Mouse (Mus musculus) CH12.LX (cell line): ENCODE measurements around the gene Synj2. TPM values are rescaled to one million over a fixed set of nuclear protein-coding genes. Genes with fewer than 3 reads are reported as not detected.

Experiments
- DNase-seq: peaks from one replicate; pipeline ENCODE4 v3.0.0-alpha.2; 2013; ENCODE audit errors: extremely low read depth
- H3K27ac ChIP-seq: 2 replicates; pipeline ENCODE4 v1.5.1; 2012; ENCODE audit warnings: low read depth, mild to moderate bottlenecking, control low read depth, moderate library complexity; ENCODE audit not compliant: insufficient read depth
- H3K27me3 ChIP-seq: replicated peaks from 2 replicates; pipeline ENCODE3; 2012; ENCODE audit warnings: inconsistent platforms
- H3K36me3 ChIP-seq, 2 experiments: replicated peaks in 1 of 2; 2 replicates each; pipeline versions ENCODE3 to v1.6.1; 2012; ENCODE audit warnings: inconsistent platforms in 1 of 2, low read length in 1 of 2, mild to moderate bottlenecking in 1 of 2, mixed read lengths in 1 of 2, moderate library complexity in 1 of 2; ENCODE audit not compliant: control insufficient read depth in 1 of 2, insufficient read depth in 1 of 2
- H3K4me1 ChIP-seq, 2 experiments: 2 replicates each; pipeline ENCODE4 v1.6.1; 2012; ENCODE audit warnings: inconsistent platforms in 1 of 2, moderate library complexity in 1 of 2; ENCODE audit not compliant: insufficient read depth in 2 of 2, control insufficient read depth in 1 of 2
- H3K4me2 ChIP-seq: 2 replicates; pipeline ENCODE4 v1.6.1; 2012; ENCODE audit warnings: low read depth, mild to moderate bottlenecking, control low read depth; ENCODE audit not compliant: poor library complexity, insufficient read depth, severe bottlenecking
- H3K4me3 ChIP-seq, 3 experiments: fragments of 150-350 bp in 1 of 3; sonication (generic) in 1 of 3; replicated peaks in 1 of 3; 2 replicates each; pipeline versions ENCODE3 to v1.5.1; 2011 to 2012; ENCODE audit warnings: low read depth in 2 of 3, low read length in 2 of 3, mild to moderate bottlenecking in 2 of 3, moderate library complexity in 2 of 3, control low read depth in 1 of 3, improper control_type of control experiment in 1 of 3, inconsistent platforms in 1 of 3, mixed read lengths in 1 of 3; ENCODE audit not compliant: poor library complexity in 1 of 3
- H3K79me2 ChIP-seq: replicated peaks from 2 replicates; pipeline ENCODE4 v1.6.1; 2012; ENCODE audit warnings: mild to moderate bottlenecking, moderate library complexity; ENCODE audit not compliant: control insufficient read depth, poor library complexity, insufficient read depth, severe bottlenecking; ENCODE audit errors: extremely low read depth
- H3K9ac ChIP-seq: 2 replicates; pipeline ENCODE4 v1.6.1; 2012; ENCODE audit warnings: low read depth, mild to moderate bottlenecking, control low read depth, moderate library complexity; ENCODE audit not compliant: insufficient read depth
- H3K9me3 ChIP-seq: replicated peaks from 2 replicates; pipeline ENCODE3; 2012; ENCODE audit warnings: low read length, inconsistent platforms, mixed read lengths
- BHLHE40 ChIP-seq: IDR thresholded peaks from 2 replicates; pipeline ENCODE4 v1.6.1; 2011; ENCODE audit warnings: mild to moderate bottlenecking, low read depth, low read length, improper control_type of control experiment
- CTCF ChIP-seq, 2 experiments: IDR thresholded peaks in 1 of 2; conservative IDR thresholded peaks in 1 of 2; 2 replicates each; pipeline ENCODE4 v1.5.1; 2011 to 2012; ENCODE audit warnings: low read depth in 2 of 2, low read length in 2 of 2, improper control_type of control experiment in 1 of 2, inconsistent platforms in 1 of 2, mild to moderate bottlenecking in 1 of 2, moderate library complexity in 1 of 2
- E2F4 ChIP-seq: IDR thresholded peaks from 2 replicates; pipeline ENCODE4 v1.6.1; 2011; ENCODE audit warnings: low read depth, low read length, improper control_type of control experiment; ENCODE audit not compliant: insufficient replicate concordance
- ELF1 ChIP-seq: IDR thresholded peaks from 2 replicates; pipeline ENCODE4 v1.6.1; 2014; ENCODE audit warnings: low read depth, mild to moderate bottlenecking, inconsistent platforms, low read length, improper control_type of control experiment
- ETS1 ChIP-seq: conservative IDR thresholded peaks from 2 replicates; pipeline ENCODE4 v1.6.1; 2012; ENCODE audit warnings: low read depth, mild to moderate bottlenecking, inconsistent platforms, low read length, improper control_type of control experiment, moderate library complexity
- GABPA ChIP-seq: IDR thresholded peaks from 2 replicates; pipeline ENCODE4 v1.6.1; 2012; ENCODE audit warnings: low read depth, low read length, improper control_type of control experiment, inconsistent platforms; ENCODE audit not compliant: insufficient replicate concordance
- IRF4 ChIP-seq: IDR thresholded peaks from 2 replicates; pipeline ENCODE4 v1.6.1; 2014; ENCODE audit warnings: low read depth, mild to moderate bottlenecking, inconsistent platforms, low read length, improper control_type of control experiment
- KAT2A ChIP-seq: IDR thresholded peaks from 2 replicates; pipeline ENCODE4 v1.6.1; 2012; ENCODE audit warnings: low read length, improper control_type of control experiment, inconsistent platforms; ENCODE audit not compliant: insufficient replicate concordance
- MAX ChIP-seq: IDR thresholded peaks from 2 replicates; pipeline ENCODE4 v1.6.1; 2011; ENCODE audit warnings: low read length, improper control_type of control experiment
- MAZ ChIP-seq: IDR thresholded peaks from 2 replicates; pipeline ENCODE4 v1.6.1; 2012; ENCODE audit warnings: low read depth, mild to moderate bottlenecking, inconsistent platforms, low read length, improper control_type of control experiment, moderate library complexity
- MEF2A ChIP-seq: IDR thresholded peaks from 2 replicates; pipeline ENCODE4 v1.6.1; 2014; ENCODE audit warnings: low read depth, mild to moderate bottlenecking, inconsistent platforms, low read length, improper control_type of control experiment, borderline replicate concordance
- MXI1 ChIP-seq: IDR thresholded peaks from 2 replicates; pipeline ENCODE4 v1.6.1; 2011; ENCODE audit warnings: mild to moderate bottlenecking, low read depth, low read length, improper control_type of control experiment
- MYC ChIP-seq: IDR thresholded peaks from 2 replicates; pipeline ENCODE4 v1.6.1; 2011; ENCODE audit warnings: low read depth, mild to moderate bottlenecking, improper control_type of control experiment, low read length
- NELFE ChIP-seq: IDR thresholded peaks from 2 replicates; pipeline ENCODE4 v1.6.1; 2011; ENCODE audit warnings: low read depth, low read length, improper control_type of control experiment
- POLR2AphosphoS2 ChIP-seq: IDR thresholded peaks from 2 replicates; pipeline ENCODE4 v1.6.1; 2011; ENCODE audit warnings: low read depth, low read length, improper control_type of control experiment
- RAD21 ChIP-seq: IDR thresholded peaks from 2 replicates; pipeline ENCODE4 v1.6.1; 2011; ENCODE audit warnings: low read depth, mild to moderate bottlenecking, low read length, improper control_type of control experiment, moderate library complexity
- RCOR1 ChIP-seq: conservative IDR thresholded peaks from 2 replicates; pipeline ENCODE4 v1.6.1; 2012; ENCODE audit warnings: low read depth, mild to moderate bottlenecking, inconsistent platforms, low read length, improper control_type of control experiment
- SIN3A ChIP-seq: IDR thresholded peaks from 2 replicates; pipeline ENCODE4 v1.6.1; 2012; ENCODE audit warnings: low read length, improper control_type of control experiment, inconsistent platforms
- TBP ChIP-seq: conservative IDR thresholded peaks from 2 replicates; pipeline ENCODE4 v1.6.1; 2011; ENCODE audit warnings: low read depth, low read length, improper control_type of control experiment
- TCF12 ChIP-seq: IDR thresholded peaks from 2 replicates; pipeline ENCODE4 v1.6.1; 2014; ENCODE audit warnings: low read depth, mild to moderate bottlenecking, inconsistent platforms, low read length, improper control_type of control experiment
- UBTF ChIP-seq: IDR thresholded peaks from 2 replicates; pipeline ENCODE4 v1.6.1; 2012; ENCODE audit warnings: low read depth, mild to moderate bottlenecking, inconsistent platforms, low read length, improper control_type of control experiment, moderate library complexity
- USF1 ChIP-seq: IDR thresholded peaks from 2 replicates; pipeline ENCODE4 v1.6.1; 2014; ENCODE audit warnings: low read depth, mild to moderate bottlenecking, inconsistent platforms, low read length, improper control_type of control experiment
- USF2 ChIP-seq: conservative IDR thresholded peaks from 2 replicates; pipeline ENCODE4 v1.6.1; 2011; ENCODE audit warnings: low read depth, low read length, improper control_type of control experiment
- ZKSCAN1 ChIP-seq: IDR thresholded peaks from 2 replicates; pipeline ENCODE4 v1.6.1; 2012; ENCODE audit warnings: low read depth, inconsistent platforms, low read length, improper control_type of control experiment, borderline replicate concordance
- dilution Hi-C: fragments of 300-500 bp; cut with MboI; formaldehyde crosslinking; loops from 2 replicates; pipeline ENCODE4 v1.14.3; 2020; ENCODE audit warnings: low sequenced_read_pairs; ENCODE audit not compliant: extremely low pct_unique_long_range_greater_than_20kb, extremely low pct_ligation_motif_present
- in situ Hi-C: fragments of 300-500 bp; cut with MboI; formaldehyde crosslinking; loops from 3 replicates; pipeline ENCODE4 v1.14.3; 2019; ENCODE audit warnings: low sequenced_read_pairs, low pct_ligation_motif_present, low pct_unique_long_range_greater_than_20kb, mixed read lengths
- polyA plus RNA-seq: library from polyadenylated mRNA; unstranded; fragments of >175 nt; gene quantifications from 2 replicates; pipeline ENCODE4 v1.2.1, GENCODE M21; 2012; ENCODE audit warnings: low read depth; ENCODE audit not compliant: insufficient read length
- total RNA-seq, 2 experiments: library from RNA; depleted of rRNA; stranded (reverse); fragments of 300-350 nt in 1 of 2; fragments of >200 nt in 1 of 2; gene quantifications; 2 replicates each; pipeline ENCODE4 v1.2.3; 2012 to 2014

Synj2 gene
- total and polyA plus RNA-seq, 3 experiments: 5.3 to 10.9 (median 6.8) TPM

DNA sequence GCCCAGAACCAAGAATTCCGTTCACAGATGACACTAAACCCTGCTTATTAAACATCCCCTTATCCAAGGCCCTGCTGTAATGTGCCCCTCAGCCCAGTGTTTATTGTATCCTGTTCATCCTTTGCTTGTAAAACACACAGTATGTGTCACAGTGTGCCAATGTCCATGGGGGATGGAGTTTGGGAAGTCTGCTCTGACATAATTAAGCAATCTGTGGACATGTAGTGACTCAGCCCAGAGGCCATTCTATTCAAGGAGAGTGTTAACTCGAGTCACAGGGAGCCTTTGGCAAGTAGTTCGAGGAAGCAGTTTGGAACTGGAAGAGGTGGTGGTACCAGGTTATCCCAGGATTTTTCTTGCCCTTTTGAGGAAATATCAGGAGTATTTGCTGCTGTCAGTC is 16.0 kb downstream of the Synj2 start:
- Histone ChIP-seq H3K4me3 (no peak overlapping the region), H3K79me2 (no peaks in the 10 kb centered on the region), H3K4me2 (no peak overlapping the region), H3K27ac (no peak overlapping the region), H3K36me3 (peaks cover 0 to 3% of the 10 kb centered on the region in 2 experiments), H3K9ac (no peak overlapping the region), H3K9me3 (no peaks in the 10 kb centered on the region), H3K4me1 (peaks cover 0 to 7% of the 10 kb centered on the region in 2 experiments; a peak in 1 of 4 replicates), H3K27me3 (no peaks in the 10 kb centered on the region)
- dilution Hi-C loops (no loop called here), in situ Hi-C loops (no loop called here)
- TF ChIP-seq USF2 (no peak), RAD21 (no peak), KAT2A (no peak), CTCF (conservative IDR thresholded peaks at IDR 0.05 in 1 of 2, IDR thresholded peaks at IDR 0.05 in 1 of 2; ENCODE audit: low read depth in 2 of 2, low read length in 2 of 2) (no peak), TCF12 (no peak), POLR2AphosphoS2 (no peak)
- DNase-seq: no peak

DNA sequence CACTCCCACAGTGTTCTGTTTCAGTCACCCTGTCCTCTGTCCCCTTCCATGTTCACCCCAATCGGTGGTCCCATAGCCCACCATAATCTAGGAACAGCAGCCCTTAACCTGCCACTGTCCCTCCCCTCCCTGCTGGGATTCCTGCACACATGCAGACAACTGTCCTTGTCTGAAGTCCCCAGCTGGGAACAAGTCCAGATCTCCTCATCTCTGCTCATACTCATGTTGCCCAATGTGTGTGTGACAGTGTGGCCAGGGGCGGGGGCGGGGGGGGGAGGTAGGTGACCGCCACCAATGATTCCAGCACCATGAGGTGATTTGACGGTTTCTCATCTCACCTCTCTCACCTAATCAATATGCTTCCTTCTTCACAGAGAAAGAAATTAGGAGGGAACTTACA is 17.1 kb downstream of the Synj2 start:
- no peak for DNase-seq
- dilution Hi-C loops (no loop called here), in situ Hi-C loops (no loop called here)
- no peak overlapping the region for H3K4me3 ChIP-seq
- H3K36me3 ChIP-seq: peaks cover 0 to 3% of the 10 kb centered on the region in 2 experiments
- no peak for TF ChIP-seq ZKSCAN1
- no peak for TF ChIP-seq USF1
- TF ChIP-seq CTCF (conservative IDR thresholded peaks at IDR 0.05 in 1 of 2, IDR thresholded peaks at IDR 0.05 in 1 of 2; ENCODE audit: low read depth in 2 of 2, low read length in 2 of 2): no peak
- TF ChIP-seq ELF1: no peak
- no peak for TF ChIP-seq TCF12
- no peak for TF ChIP-seq IRF4
- no peak for TF ChIP-seq BHLHE40
- no peak for TF ChIP-seq POLR2AphosphoS2
- no peak for TF ChIP-seq UBTF
- TF ChIP-seq TBP: no peak
- TF ChIP-seq KAT2A: no peak
- TF ChIP-seq MAX: no peak
- peaks cover 0 to 7% of the 10 kb centered on the region in 2 experiments; a peak in 1 of 4 replicates for H3K4me1 ChIP-seq
- no peak overlapping the region for H3K27ac ChIP-seq
- no peak overlapping the region for H3K4me2 ChIP-seq
- no peak overlapping the region for H3K9ac ChIP-seq
- no peaks in the 10 kb centered on the region for H3K79me2 ChIP-seq
- H3K27me3 ChIP-seq: no peaks in the 10 kb centered on the region
- no peaks in the 10 kb centered on the region for H3K9me3 ChIP-seq

DNA sequence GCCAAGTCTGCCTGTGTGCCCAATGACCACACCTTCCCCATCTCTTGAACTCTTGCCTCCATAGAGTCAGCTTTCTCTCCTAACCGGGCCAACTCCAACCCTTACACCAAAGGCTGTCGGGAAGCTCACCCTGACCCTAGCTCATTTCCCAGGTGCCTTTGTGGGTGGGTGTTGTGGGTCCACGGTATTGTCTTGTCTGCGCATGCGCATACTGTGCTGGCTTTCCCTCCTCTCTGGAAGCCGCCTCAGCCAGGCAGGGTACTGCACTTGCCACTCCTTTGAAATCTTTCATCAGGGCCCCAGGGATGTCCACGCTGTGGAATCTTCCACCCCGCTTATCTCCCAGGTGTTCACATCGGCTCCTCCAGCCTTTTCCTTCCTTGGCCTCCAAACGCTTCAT is 17.6 kb downstream of the Synj2 start:
- Histone ChIP-seq H3K4me2 (no peak overlapping the region), H3K9me3 (no peaks in the 10 kb centered on the region), H3K27ac (no peak overlapping the region), H3K27me3 (no peaks in the 10 kb centered on the region), H3K4me1 (peaks cover 0 to 7% of the 10 kb centered on the region in 2 experiments; a peak in 1 of 4 replicates), H3K9ac (no peak overlapping the region), H3K36me3 (peaks cover 0 to 3% of the 10 kb centered on the region in 2 experiments), H3K4me3 (no peak overlapping the region), H3K79me2 (no peaks in the 10 kb centered on the region)
- dilution Hi-C loops: no loop called here
- in situ Hi-C loops: no loop called here
- DNase-seq: no peak
- no peak for TF ChIP-seq NELFE
- no peak for TF ChIP-seq TCF12
- no peak for TF ChIP-seq MAX
- TF ChIP-seq RCOR1: no peak
- no peak for TF ChIP-seq KAT2A
- no peak for TF ChIP-seq MXI1
- TF ChIP-seq MYC: no peak
- no peak for TF ChIP-seq SIN3A
- TF ChIP-seq ZKSCAN1: no peak
- no peak for TF ChIP-seq MAZ
- TF ChIP-seq MEF2A: no peak
- TF ChIP-seq CTCF (conservative IDR thresholded peaks at IDR 0.05 in 1 of 2, IDR thresholded peaks at IDR 0.05 in 1 of 2; ENCODE audit: low read depth in 2 of 2, low read length in 2 of 2): no peak
- no peak for TF ChIP-seq E2F4
- TF ChIP-seq ELF1: no peak
- no peak for TF ChIP-seq GABPA
- TF ChIP-seq IRF4: no peak
- no peak for TF ChIP-seq RAD21
- no peak for TF ChIP-seq ETS1
